Mouse (Mus musculus) cerebellum, adult 11 months (tissue): ENCODE results near the gene Kcna4.

Experiments used
- DNase-seq: peaks from one replicate; pipeline ENCODE4 v3.0.0; 2022

Kcna4 gene

GRCm38 (mm10) chr2:107289990-107290696 is at the start of gene Kcna4:
Gene Kcna4 (plus strand): TSS chr2:107290639.
- DNase-seq = no peak

GRCm38 (mm10) chr2:107258091-107258490 is 32.3 kb upstream of the Kcna4 start:
- DNase-seq = no peak

- DNase-seq = no peak
These were observed 24.2 kb upstream of the Kcna4 start for GRCm38 (mm10) chr2:107266251-107266650.

- DNase-seq = no peak
These were observed 20.4 kb upstream of the Kcna4 start for GRCm38 (mm10) chr2:107270050-107270449.

- DNase-seq = no peak
These were observed 219 bp downstream of the Kcna4 start for GRCm38 (mm10) chr2:107290697-107291019.

- DNase-seq = no peak
These were observed 703 bp downstream of the Kcna4 start for GRCm38 (mm10) chr2:107291142-107291541.

- no peak for DNase-seq
These were observed 4.1 kb downstream of the Kcna4 start for GRCm38 (mm10) chr2:107294521-107294920.

GRCm38 (mm10) chr2:107301886-107302285 is 11.4 kb downstream of the Kcna4 start:
- DNase-seq = no peak

- DNase-seq = no peak
These were observed 14.3 kb downstream of the Kcna4 start for GRCm38 (mm10) chr2:107304707-107305106.

- DNase-seq = no peak
These were observed 15.6 kb downstream of the Kcna4 start for GRCm38 (mm10) chr2:107306077-107306476.

GRCm38 (mm10) chr2:107318636-107319035 is 28.2 kb downstream of the Kcna4 start:
- no peak for DNase-seq

- DNase-seq = no peak
These were observed 31.3 kb downstream of the Kcna4 start for GRCm38 (mm10) chr2:107321596-107322226.

GRCm38 (mm10) chr2:107324090-107324489 is 33.7 kb downstream of the Kcna4 start:
- no peak for DNase-seq

GRCm38 (mm10) chr2:107327276-107327675 is 36.8 kb downstream of the Kcna4 start:
- DNase-seq = no peak

GRCm38 (mm10) chr2:107341291-107341690 is 50.9 kb downstream of the Kcna4 start:
- DNase-seq = no peak

GRCm38 (mm10) chr2:107344807-107345206 is 54.4 kb downstream of the Kcna4 start:
- DNase-seq = no peak

GRCm38 (mm10) chr2:107345299-107345698 is 54.9 kb downstream of the Kcna4 start:
- DNase-seq = no peak
